In the genomic region with DNA sequence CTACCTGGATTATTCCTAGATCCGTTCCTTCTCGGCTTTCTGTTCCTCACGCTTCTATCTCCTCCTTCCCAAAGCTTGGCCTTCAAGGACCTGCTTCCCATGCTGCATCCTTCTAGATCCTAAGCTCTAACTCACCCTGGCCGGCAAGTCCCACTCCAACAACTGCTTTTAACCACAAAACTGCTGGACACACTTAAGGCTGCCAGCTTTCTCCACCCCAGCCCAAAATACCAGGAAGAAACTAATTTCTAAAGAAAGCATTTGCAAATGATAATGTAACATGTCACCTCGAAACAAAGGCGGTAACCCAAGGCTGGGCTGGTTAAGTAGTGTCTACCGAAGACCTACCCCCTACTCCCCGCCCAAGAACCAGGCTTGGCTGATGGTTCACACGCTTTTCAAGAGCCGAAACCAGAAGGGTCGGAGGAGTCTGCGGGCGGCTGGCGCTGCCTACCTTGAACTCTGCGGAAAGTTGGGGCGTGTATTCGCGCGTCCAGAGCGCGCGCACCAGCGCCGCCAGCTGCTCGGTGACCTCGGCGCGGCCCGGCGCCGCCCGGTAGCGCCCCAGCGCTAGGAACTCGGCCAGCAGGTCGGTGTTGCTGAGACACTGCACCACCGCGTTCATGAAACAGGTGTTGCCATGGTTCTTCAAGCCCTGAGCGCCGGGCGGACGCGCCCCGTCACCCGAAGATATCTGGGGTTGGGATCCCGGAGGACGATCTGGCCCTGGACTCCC, we compare ENCODE assay signal across 8 mouse cellular contexts. TPM values are rescaled to one million over a fixed set of nuclear protein-coding genes. Genes with fewer than 3 reads are reported as not detected.
A peak's percentile ranks its signal among the peaks of the same experiment; 100 is the strongest.
DNase-seq lines count a peak whose midpoint lies in the region; ATAC-seq and TF ChIP-seq lines count a peak whose summit lies in the region.

No protein-coding gene starts in this region.

- no peaks in the 10 kb centered on the region for H3K9me3 ChIP-seq in forebrain, embryonic 10.5 days
- no peaks in the 10 kb centered on the region for H3K9me3 ChIP-seq in heart, embryonic 16.5 days (replicated peaks; ENCODE audit: control insufficient read depth, low read length)
- no peaks in the 10 kb centered on the region for H3K9me3 ChIP-seq in lung, embryonic 16.5 days (ENCODE audit: control insufficient read depth, low read length)

- H3K27ac ChIP-seq in thymus, adult 2 months (ENCODE audit: control insufficient read depth, insufficient read depth, low read length), result no peak overlapping the region
- H3K27ac ChIP-seq in forebrain, embryonic 10.5 days, result peak overlapping the region; percentile 82
- H3K27ac ChIP-seq in heart, embryonic 16.5 days (ENCODE audit: low read length), result peak overlapping the region; percentile 69
- peak overlapping the region; percentile 92 for H3K27ac ChIP-seq in lung, embryonic 16.5 days (ENCODE audit: low read length)

- peaks cover 14% of the 10 kb centered on the region for H3K4me1 ChIP-seq in thymus, adult 2 months (replicated peaks; ENCODE audit: control insufficient read depth, insufficient read depth, low read length)
- H3K4me1 ChIP-seq in forebrain, embryonic 10.5 days, result peaks cover 23% of the 10 kb centered on the region
- peaks cover 3% of the 10 kb centered on the region for H3K4me1 ChIP-seq in heart, embryonic 16.5 days (ENCODE audit: control insufficient read depth, insufficient read depth, low read length)
- peaks cover 5% of the 10 kb centered on the region; the same call in 1 of the 2 replicates for H3K4me1 ChIP-seq in lung, embryonic 16.5 days (replicated peaks; ENCODE audit: control insufficient read depth, insufficient read depth, low read length)

- WGBS in thymus, adult 2 months, result 6% methylated on average over 47 of the region's 47 CpGs
- WGBS in forebrain, embryonic 10.5 days, result 1% methylated on average over 47 of the region's 47 CpGs
- 4% methylated on average over 47 of the region's 47 CpGs for whole genome bisulfite sequencing in heart, embryonic 16.5 days
- 2% methylated on average over 47 of the region's 47 CpGs for WGBS in lung, embryonic 16.5 days

- no peaks in the 10 kb centered on the region for H3K36me3 ChIP-seq in thymus, adult 2 months (ENCODE audit: control insufficient read depth, insufficient read depth, low read length)
- H3K36me3 ChIP-seq in forebrain, embryonic 10.5 days (replicated peaks), result no peaks in the 10 kb centered on the region
- no peaks in the 10 kb centered on the region for H3K36me3 ChIP-seq in heart, embryonic 16.5 days (ENCODE audit: control insufficient read depth, insufficient read depth)
- H3K36me3 ChIP-seq in lung, embryonic 16.5 days (ENCODE audit: control insufficient read depth, insufficient read depth, low read length), result no peaks in the 10 kb centered on the region

- ATAC-seq in heart, embryonic 16.5 days (replicated peaks; ENCODE audit: extremely low read depth, insufficient read depth, low FRiP score), result peak; percentile 54; the same call in 1 of the 2 replicates
- ATAC-seq in lung, embryonic 16.5 days (ENCODE audit: low read depth), result peak; percentile 44

- peak overlapping the region; percentile 81 for H3K9ac ChIP-seq in heart, embryonic 16.5 days (ENCODE audit: low read length)
- peak overlapping the region; percentile 80 for H3K9ac ChIP-seq in lung, embryonic 16.5 days (ENCODE audit: low read length)

- peak; percentile 19 for DNase-seq in thymus, adult 2 months
- DNase-seq in thymus, postnatal 4 days, result no peak
- DNase-seq in forebrain, embryonic 10.5 days (ENCODE audit: extremely low spot score, low spot score), result peak; percentile 50
- DNase-seq in kidney, postnatal 10 days, result peak; percentile 75
- DNase-seq in ovary, postnatal 14 days (ENCODE audit: low spot score), result peak; percentile 27
- no peak for DNase-seq in spleen, postnatal 14 days (ENCODE audit: low spot score in 2 of 2)

- H3K27me3 ChIP-seq in thymus, adult 2 months (ENCODE audit: control insufficient read depth, insufficient read depth, low read length), result peaks cover 8% of the 10 kb centered on the region; the same call in 1 of the 2 replicates
- peaks cover 37% of the 10 kb centered on the region for H3K27me3 ChIP-seq in forebrain, embryonic 10.5 days (ENCODE audit: poor library complexity, severe bottlenecking)
- H3K27me3 ChIP-seq in heart, embryonic 16.5 days (ENCODE audit: control insufficient read depth, insufficient read depth, low read length), result peaks cover 8% of the 10 kb centered on the region
- peaks cover 14% of the 10 kb centered on the region for H3K27me3 ChIP-seq in lung, embryonic 16.5 days (ENCODE audit: control insufficient read depth, insufficient read depth, low read depth, low read length)

- H3K4me3 ChIP-seq in thymus, adult 2 months (ENCODE audit: control insufficient read depth, insufficient read depth, low read length), result peak overlapping the region; percentile 32
- peak overlapping the region; percentile 77 for H3K4me3 ChIP-seq in forebrain, embryonic 10.5 days
- H3K4me3 ChIP-seq in heart, embryonic 16.5 days (ENCODE audit: low read length), result peak overlapping the region; percentile 82
- peak overlapping the region; percentile 77 for H3K4me3 ChIP-seq in lung, embryonic 16.5 days (ENCODE audit: low read length)

- peak overlapping the region; percentile 100 for H3K4me2 ChIP-seq in heart, embryonic 16.5 days (ENCODE audit: low read depth, low read length)
- peak overlapping the region; percentile 79 for H3K4me2 ChIP-seq in lung, embryonic 16.5 days (ENCODE audit: low read depth, low read length)

- TF ChIP-seq POLR2A in thymus, adult 2 months (IDR thresholded peaks at IDR 0.05; ENCODE audit: control insufficient read depth, extremely low read depth, insufficient read depth, low read length, poor library complexity), result no peak

- TF ChIP-seq CTCF in thymus, adult 2 months (IDR thresholded peaks at IDR 0.05; ENCODE audit: borderline replicate concordance, control insufficient read depth, extremely low read depth, insufficient read depth, low read length, poor library complexity), result no peak

RNA-seq across cellular contexts. Expression of gene Usp43, which starts 0.7 kb away (rescaled TPM):
- 0.28 and 0.36 TPM in 2 replicates for polyA plus RNA-seq in thymus, adult 2 months (2012; rRNA removed)
- 0.71 and 0.78 TPM in 2 replicates for polyA plus RNA-seq in forebrain, embryonic 10.5 days (2016; fragmentation: Nextera tagmentation; extraction: Ambion mirVana)
- 0.88 and 1.2 TPM in 2 replicates for polyA plus RNA-seq in heart, embryonic 16.5 days (2015; fragmentation: Nextera tagmentation; extraction: Ambion mirVana)
- polyA plus RNA-seq in lung, embryonic 16.5 days (2015; fragmentation: Nextera tagmentation; extraction: Ambion mirVana), result 3.1 and 3.7 TPM in 2 replicates

RNA-seq across cellular contexts. Expression of gene Cfap52, which starts 44.2 kb away (rescaled TPM):
- polyA plus RNA-seq in thymus, adult 2 months (2012; rRNA removed), result 0.19 and 0.20 TPM in 2 replicates
- 0.57 and 0.74 TPM in 2 replicates for polyA plus RNA-seq in forebrain, embryonic 10.5 days (2016; fragmentation: Nextera tagmentation; extraction: Ambion mirVana)
- 0.45 and 1.8 TPM in 2 replicates for polyA plus RNA-seq in heart, embryonic 16.5 days (2015; fragmentation: Nextera tagmentation; extraction: Ambion mirVana)
- polyA plus RNA-seq in lung, embryonic 16.5 days (2015; fragmentation: Nextera tagmentation; extraction: Ambion mirVana), result 9.7 and 13.3 TPM in 2 replicates

RNA-seq across cellular contexts. Expression of gene Stx8, which starts 44.7 kb away (rescaled TPM):
- 6.4 and 8.2 TPM in 2 replicates for polyA plus RNA-seq in thymus, adult 2 months (2012; rRNA removed)
- polyA plus RNA-seq in forebrain, embryonic 10.5 days (2016; fragmentation: Nextera tagmentation; extraction: Ambion mirVana), result 46.8 and 47.2 TPM in 2 replicates
- polyA plus RNA-seq in heart, embryonic 16.5 days (2015; fragmentation: Nextera tagmentation; extraction: Ambion mirVana), result 52.3 and 58.7 TPM in 2 replicates
- 59.3 and 64.7 TPM in 2 replicates for polyA plus RNA-seq in lung, embryonic 16.5 days (2015; fragmentation: Nextera tagmentation; extraction: Ambion mirVana)

Comparison
In these comparisons a context has a peak if more than half of its experiments do, and no peak if none do; other contexts are left out.
1. DNase-seq: peak in thymus, adult 2 months (single experiment), forebrain, embryonic 10.5 days (single experiment), kidney, postnatal 10 days (single experiment) and ovary, postnatal 14 days (single experiment); none in thymus, postnatal 4 days (single experiment) and spleen, postnatal 14 days (0 of 2).
2. H3K4me3 ChIP-seq: peak in every context shown above with its lines; median percentile 82 in heart, embryonic 16.5 days; 77 in forebrain, embryonic 10.5 days; 77 in lung, embryonic 16.5 days; 32 in thymus, adult 2 months.